Mouse (Mus musculus) forelimb bud, embryonic 11.5 days (tissue): ENCODE measurements around the gene Lysmd4.
"Not testable (repeated sequence)": the region's sequence is repeated elsewhere in the genome, so short reads cannot be mapped to it uniquely, and the experiment has no call there.

Source experiments
- DNase-seq: peaks from one replicate; pipeline ENCODE4 v3.0.0-alpha.2; 2012; ENCODE audit warnings: low read depth, low spot score

Gene Lysmd4

DNA sequence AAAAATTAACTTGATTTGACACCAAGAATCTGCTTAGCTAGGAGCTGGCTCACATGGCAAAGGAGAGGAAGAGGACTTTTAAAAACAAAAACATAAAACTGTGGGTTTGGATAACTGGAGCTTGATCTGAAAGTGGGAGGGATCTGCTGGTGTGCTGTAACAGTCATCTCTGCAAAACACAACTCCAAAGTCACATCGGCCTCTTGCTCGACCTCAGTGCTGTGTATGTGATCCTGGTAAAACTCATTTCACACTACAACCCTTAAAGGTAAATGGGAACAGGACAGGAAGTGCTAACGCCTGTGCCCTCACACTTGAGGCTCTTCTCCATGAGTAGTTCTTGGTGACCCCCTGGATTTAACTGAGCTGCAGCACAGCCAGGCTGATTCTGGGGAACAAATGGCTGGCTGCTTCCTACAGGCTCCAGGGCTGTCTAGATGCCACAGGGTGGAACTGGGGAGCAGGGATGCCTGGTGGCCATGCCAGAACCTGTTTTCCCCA, 8.3 kb downstream of the Lysmd4 start:
- DNase-seq: no peak

DNA sequence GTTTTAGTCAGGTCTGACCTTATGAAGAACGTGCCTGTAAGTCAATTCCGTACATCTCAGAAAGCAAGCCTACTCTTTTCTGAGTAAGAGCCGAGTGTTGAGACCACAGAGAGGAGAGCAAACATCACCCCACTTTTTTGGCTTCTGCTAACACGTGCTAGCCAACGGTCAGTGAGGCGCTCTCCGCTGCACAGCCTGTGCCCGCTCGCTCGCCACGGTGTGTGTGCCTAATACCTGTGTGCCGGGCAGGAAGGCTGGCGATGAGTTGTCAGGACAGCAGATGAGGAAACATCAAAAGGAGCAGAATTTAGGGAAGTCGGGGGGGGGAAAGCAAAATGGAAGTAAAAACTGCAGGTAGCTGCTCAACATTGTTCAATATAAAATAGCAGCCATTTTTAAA, 10.2 kb downstream of the Lysmd4 start:
- DNase-seq: no peak

DNA sequence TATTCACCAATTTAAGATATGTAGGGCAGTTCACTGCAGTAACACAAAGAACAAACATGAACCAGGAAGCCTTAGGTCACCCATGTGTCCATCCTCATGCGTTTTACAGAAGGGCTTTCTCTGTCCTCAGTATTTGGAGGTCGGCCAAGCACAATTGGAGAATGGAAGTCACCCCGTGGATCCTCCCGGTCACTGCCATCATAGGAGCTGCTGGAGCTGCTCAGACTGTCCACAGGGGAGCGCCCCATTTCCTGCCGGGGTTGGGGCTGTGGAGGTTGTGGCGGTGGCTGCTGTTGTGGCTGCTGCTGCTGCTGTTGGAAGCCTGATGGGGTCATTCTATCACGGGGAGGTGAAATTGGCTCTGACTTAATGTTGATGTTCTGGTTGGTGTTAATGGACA, 12.5 kb downstream of the Lysmd4 start:
- DNase-seq: no peak

DNA sequence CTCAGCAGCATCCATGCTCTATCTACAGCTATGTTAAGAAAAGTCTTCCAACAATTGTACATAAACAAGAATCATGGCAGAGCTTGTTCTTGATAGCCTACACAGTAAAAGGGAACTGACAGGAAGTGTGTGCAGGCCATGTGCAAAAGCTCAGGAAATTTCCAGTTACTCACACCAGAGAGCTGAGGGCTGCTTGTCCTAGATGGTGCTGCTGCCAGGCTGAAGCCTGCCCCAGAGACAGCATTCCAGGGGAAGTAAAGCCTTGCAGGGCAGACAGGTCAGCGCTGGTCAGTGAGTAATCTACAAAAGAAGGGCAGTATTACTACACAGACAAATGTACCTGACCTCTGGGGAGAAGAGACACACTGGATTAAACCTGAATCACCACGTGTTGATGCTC, 14.0 kb downstream of the Lysmd4 start:
- DNase-seq: no peak

DNA sequence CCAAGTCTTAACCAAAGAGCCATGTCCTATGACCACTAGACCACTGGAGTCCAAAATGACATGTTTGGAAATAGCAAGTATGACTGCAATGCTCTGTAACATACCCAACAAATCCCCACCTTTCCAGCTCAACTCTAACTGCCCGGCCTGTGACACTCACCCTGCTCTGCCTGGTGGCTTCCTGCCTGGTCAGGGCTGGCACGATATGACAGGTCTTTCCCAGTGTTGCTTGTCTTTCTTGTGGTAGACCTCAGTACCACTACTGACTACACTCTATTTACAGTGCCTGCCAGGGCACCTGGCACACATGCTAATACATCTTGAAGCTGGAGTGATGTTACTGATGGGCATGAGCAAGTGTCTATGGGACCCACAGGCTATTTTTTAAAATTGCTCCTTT, 15.4 kb downstream of the Lysmd4 start:
- no peak for DNase-seq

DNA sequence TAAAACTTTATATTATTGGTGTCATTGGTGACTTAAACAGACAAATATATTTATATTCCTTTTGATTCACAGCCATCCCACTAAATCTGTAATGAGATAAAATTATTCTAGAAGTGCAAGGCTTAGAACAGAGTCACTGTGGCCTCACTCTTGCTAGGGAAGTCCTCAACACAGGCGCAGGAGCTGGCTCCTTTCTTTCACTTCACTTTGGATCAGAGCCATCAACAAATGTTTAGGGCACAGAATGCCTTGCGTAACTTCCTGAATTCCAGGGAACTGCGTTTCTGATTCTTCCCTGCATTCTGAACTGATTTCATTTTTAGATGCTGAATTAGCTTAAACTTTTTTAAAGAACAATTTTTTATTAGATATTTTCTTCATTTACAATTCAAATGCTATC, 19.6 kb downstream of the Lysmd4 start:
- DNase-seq: no peak

DNA sequence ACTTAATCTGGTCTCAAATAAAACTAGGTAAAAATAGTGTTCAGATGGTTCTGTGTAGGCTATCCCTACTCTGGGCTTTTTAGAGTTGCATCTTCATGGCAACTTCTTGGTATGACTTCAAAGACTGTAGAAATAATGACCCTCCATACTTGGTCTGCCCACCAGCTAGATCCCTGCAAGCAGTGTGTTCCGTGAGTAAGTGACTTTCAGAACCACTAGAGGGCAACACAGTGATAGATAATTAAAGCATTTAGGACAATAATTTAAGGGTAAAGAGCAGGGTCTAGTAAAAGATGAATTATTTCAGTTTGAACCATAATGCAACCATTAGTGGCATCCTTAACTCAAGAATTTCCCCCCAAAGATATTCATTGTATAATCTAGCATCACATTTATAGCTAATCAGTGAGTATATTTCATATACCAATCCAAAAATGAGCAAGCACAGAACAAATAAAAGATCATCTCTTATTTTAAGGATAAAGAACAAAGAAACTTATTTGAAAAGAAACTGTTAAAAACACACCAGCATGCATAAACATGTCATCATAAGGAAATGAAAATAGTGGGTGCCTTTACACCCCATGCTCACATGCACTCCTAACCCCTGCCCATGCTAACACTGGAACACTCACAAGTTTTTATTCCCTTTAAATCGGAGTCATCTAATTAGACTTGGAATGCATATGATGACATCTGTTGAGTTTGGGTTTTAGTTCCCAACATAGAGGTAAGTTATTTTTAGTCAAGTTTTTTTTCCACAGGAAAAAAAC, 21.0 kb downstream of the Lysmd4 start:
- peak; percentile 25 for DNase-seq

DNA sequence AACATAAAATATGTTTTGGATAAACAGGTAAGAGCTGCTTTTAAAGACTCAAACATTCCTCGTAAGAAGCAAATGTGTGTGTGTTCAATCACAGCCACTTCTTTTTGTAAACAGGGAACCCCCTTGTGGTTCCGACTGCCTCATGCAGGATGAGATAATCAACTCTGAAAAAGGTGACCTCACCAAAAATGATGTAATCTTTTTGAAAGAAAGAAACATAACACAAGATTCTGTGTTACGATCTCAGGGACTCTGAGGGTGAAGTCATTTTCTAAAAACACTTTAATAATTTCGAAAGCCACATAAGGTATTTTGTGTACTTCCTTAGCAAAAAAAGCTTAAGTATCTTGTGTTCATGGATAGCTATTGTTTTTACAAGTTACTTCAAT, 21.5 kb downstream of the Lysmd4 start:
- DNase-seq: no peak

DNA sequence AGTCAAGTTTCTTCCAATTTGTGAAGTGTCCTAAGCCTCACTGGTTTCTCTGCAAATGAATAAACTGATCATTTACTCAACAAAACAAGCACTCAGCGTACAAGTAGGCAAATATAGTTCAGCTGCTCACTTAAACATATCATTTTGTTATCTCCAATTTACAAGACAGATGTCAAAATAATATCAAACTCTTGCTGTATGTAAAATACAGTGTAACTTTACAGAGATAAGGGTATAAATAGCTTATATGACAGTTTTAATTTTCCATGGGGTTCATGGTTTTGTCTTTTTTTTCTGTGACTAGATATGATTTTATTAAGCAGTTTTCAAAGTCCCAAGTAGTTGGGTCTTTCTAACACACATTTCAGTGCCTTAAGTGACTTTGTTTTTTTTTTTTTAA, 22.9 kb downstream of the Lysmd4 start:
- DNase-seq: no peak

DNA sequence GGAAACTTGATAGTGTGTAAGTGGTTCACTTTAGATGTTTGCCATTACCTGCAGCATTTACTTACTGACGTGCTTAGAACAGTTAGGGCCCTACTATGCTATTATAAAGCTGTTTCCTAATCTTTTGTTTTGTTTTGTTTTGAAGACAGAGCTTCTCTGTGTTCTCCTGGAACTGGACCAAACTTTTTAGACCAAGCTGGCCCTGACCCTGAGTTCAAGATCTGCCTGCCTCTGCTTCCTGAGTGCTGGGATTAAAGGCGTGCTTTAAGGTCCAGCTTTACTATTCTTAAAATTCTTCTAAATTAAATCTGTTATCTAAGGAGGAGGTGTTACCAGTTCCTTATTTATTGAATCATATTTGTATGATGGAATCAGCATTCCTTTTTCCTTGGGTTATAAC, 23.7 kb downstream of the Lysmd4 start:
- DNase-seq: no peak

DNA sequence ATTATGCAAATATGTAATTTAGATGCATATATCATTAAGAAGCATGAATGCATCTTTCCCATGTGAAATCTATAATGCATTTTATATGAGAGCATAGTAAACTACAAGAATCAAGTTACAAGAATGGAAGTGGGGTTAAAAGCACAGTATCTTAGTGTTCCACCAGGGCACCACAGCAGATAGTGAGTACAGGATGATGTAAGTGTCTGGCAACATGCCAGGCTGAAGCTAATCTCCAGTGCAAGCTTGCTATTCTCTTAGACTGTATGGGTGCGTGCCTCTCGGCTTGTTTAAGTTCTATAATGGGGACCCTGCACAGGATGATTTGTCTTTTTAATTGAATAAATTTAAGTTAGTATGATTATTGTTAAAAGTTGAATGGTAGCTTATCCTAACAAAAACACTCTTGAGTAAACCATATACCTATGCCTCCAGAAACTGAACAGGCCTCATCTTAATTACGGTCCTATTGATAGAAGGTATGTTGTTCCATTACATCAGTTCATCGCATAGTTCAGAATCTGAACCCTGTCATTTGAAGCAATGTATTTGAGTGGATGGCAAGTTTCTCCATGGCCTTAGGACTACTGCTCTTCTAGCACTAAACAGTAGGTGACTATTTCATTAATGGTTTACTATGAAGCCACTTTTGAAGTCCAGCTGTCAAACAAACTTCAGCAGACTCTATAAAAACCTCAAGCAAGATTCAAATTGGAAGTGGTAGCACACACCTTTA, 37.7 kb downstream of the Lysmd4 start:
- peak; percentile 26 for DNase-seq

DNA sequence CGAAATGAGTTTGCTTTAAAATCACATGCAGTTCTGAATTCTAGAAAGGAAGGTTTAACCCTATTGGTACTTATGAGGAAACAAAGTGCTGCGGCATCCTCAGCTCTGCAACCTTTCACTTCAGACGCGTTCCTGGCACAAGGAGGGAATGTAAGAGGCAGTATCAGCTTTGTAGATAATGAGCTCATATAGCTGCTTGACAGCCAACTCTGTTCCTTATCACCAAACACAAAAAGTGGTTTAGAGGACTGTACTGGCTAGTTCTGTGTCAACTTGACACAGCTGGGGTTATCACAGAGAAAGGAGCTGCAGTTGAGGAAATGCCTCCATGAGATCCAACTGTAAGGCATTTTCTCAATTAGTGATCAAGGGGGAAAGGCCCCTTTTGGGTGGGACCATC, 48.1 kb downstream of the Lysmd4 start:
- DNase-seq: not testable (repeated sequence)

DNA sequence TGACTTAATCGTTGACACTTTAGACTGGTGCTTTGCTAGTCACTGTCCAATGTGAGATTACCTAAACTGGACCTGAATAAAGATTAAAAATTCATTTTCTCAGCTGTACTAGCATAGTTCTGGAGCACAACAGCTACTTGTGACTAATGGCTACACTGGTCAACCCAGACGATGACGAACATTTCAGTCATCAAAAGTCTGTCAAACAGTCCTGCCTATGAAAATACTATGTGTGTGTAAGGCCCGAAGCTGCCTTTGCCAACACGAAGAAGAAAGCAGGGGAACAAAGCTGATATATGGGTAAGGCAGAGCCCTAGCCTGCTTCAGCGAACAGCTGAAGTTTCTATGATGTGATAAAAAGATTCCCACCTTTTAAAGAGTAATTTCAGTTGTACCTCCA, 61.2 kb downstream of the Lysmd4 start:
- no peak for DNase-seq

DNA sequence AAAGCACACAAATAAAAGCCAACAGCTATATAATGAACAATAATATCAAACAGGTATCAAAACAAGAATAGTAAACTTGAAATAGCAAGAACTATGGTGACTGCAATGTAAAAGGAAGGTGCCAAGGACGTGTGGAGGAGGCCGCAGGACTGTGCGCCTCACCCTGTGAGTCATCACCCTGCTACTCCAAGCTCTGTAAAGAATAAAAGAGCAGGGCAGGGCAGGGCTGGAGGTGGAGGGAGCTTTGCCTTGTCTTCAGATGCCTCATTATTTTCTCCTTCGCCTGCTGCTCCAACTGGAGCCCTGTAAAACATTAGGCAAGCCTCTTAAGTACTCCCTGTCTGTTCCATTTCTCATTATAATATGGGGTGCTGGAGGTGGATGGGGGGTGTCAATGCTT, 65.1 kb downstream of the Lysmd4 start:
- no peak for DNase-seq

DNA sequence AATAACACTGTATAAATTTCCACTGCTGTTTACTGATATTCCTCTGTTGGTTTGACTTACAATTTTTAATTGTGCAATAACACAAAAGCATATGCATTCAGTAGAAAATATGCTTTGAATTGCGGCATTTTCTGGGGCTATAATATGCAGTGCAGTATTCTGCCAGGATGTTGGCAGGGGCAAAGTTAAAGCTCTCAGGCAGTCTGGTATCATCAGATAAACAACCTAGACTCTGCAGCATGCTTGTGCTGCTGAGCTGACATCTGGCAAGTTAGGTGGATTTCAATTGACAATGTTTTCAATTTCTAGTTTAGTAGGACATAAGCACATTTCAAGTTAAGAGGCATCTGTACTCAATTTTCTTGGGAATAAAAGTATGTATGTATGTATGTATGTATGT, 69.0 kb downstream of the Lysmd4 start:
- DNase-seq: no peak

DNA sequence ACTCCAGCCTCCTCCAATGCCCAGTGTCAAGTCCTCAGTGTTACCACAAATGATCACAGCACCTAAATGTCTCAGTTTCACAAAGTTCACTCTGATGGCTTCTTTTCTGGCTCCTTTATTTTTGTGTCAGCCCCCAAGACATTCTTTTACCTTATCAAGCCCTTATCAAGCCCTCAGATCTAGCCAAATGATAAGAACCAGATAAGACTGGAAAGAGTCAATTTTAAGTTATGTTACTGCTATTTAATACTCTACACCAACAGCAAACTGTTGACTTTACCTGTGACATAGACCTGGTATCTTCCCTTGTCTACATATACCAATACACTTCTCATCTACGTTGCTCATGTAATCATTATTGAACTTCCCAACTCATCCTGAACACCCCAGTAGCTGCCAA, 74.1 kb downstream of the Lysmd4 start:
- DNase-seq: no peak

DNA sequence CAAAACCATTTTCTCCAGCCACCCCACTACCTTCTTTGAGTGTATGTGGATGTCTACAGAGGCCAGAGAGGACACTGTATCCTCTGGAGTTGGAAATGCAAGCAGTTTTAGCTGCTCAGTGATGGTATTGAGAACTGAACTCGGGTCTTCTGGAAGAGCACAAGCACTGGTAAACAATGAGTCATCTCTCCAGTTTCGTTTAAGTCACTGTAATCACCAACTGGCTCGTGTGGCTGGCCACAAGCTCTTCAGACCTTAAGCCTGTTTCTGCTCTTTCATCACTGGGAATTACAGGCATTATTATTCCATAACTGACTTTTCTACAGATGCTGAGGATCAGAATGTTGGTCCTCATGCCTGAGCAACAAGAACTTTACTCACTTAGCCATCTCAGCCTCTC, 82.6 kb downstream of the Lysmd4 start:
- DNase-seq: no peak

DNA sequence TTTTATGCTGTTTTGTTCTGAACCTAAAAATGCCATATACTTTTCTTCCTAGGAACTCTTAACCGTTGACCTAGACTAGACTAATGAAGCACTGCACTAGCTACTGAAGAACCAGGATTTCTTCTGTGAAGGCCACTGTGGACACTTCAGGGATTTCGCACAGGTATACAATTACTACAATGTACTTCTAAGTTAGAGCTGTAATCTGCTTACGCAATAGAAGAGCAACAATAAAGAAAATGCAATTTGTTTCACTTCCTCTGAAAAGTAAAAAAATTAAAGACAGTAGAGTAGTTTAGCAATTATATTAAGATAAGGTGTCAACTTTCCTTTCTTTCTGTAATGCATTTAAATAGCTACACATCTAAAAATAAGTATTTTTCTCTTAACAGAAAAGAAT, 84.7 kb downstream of the Lysmd4 start:
- DNase-seq: no peak

DNA sequence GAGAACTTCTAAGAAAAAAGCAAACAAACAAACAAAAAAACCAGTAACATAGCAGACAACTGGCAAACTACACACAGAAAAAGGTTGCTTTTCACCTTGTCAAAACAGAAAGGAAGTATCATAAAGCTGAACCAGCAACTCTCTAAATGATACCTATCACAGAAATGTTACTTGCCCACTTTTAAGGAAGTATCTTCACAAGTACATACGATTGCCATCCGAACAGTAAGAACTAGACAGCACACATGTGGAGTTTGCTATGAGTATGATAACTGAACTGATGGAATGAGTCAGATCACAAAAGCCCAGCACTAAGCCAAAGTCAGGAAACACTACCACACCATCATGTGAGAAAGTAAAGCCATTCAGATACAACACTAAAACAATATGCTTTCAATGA, 85.8 kb downstream of the Lysmd4 start:
- DNase-seq: no peak

DNA sequence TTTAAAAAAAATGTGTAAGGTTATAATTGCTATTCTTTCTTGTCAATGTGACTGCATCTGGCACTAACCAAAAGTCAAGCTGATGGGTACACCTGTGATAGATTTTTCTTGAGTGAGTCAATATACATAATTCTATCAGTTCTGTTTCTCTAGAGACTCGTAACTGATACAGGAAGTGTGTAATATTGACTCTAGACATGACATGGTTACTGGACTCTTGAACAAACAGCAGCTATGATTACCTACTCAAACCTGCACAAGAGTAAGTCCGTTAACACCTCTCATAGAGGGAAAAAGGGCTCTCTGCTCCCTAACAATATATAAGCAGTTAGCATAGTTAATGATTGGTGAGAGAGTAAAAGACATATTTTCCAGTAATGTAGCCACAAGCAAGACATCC, 87.8 kb downstream of the Lysmd4 start:
- DNase-seq: no peak

DNA sequence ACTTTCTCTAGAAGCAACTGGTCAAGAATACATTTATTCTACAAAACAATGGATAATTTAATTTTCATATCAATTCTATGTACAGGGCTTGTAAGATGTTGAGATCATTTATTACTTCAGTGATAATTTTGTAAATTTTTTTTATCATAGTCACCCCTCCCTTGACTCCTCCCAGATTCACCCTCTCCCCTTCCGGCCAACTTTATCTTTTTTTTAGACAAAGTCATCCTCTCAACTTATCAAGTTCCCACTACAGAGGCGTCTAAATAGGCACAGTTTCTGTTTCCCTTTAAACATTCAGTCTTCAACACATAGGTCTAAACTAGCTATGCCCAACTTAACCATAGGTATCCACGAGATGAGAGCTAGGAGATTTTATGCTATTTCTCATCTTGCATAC, 90.9 kb downstream of the Lysmd4 start:
- no peak for DNase-seq

DNA sequence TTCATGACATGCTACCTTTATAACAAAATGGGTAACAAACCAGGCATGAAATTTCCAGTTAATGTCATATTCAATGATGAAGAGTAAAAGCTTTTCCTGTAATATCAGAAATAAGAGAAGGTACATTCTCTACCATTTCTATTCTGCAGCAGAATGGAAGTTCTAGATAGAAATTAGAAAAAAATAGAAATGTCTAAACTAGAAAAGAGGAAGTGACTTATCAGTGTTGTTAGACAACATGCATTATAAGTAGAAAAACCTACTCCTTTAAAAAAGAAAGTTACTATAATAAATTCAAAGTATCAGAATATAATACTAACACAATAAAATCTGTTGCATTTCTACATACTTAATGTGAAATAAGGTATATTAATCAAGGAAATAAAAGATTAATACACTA, 96.4 kb downstream of the Lysmd4 start:
- DNase-seq: no peak

DNA sequence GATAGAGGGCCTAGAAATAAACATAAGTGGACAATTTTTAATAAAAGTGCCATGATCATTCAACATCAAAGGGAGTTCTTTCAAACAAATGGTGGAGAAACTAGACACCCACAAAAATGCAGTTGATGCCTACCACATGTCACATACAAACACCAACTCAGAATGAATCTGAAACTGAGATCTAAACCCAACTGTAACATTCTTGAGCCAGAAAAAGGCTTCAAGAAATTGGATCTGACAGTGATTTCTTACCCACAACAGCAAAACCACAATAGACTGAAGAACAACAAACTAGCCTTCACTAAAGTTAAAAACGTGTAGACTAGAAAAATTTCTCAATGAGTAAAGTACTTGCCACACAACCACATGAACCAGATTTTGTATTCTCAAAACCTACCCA, 98.0 kb downstream of the Lysmd4 start:
- DNase-seq: no peak
